Mouse (Mus musculus) right cerebral cortex, postnatal 36 days (tissue): Measurements from ENCODE around the gene Lypd6b.

Experiments
- DNase-seq, 2 experiments: peaks; one replicate each; pipeline ENCODE4 v3.0.0; 2022; ENCODE audit warnings: low spot score in 2 of 2, mixed read lengths in 1 of 2

Lypd6b gene

GRCm38 (mm10) chr2:49787376-49788050 lies at the start of gene Lypd6b:
Gene Lypd6b (plus strand): TSS chr2:49787688.
- DNase-seq = no peak

GRCm38 (mm10) chr2:49739046-49739445 lies 48.4 kb upstream of the Lypd6b start:
- no peak for DNase-seq

- no peak for DNase-seq
Measured at GRCm38 (mm10) chr2:49741026-49741425, 46.5 kb upstream of the Lypd6b start.

- DNase-seq = no peak
Measured at GRCm38 (mm10) chr2:49741895-49742734, 45.4 kb upstream of the Lypd6b start.

- no peak for DNase-seq
Measured at GRCm38 (mm10) chr2:49742919-49743318, 44.6 kb upstream of the Lypd6b start.

- no peak for DNase-seq
Measured at GRCm38 (mm10) chr2:49743775-49744174, 43.7 kb upstream of the Lypd6b start.

- no peak for DNase-seq
Measured at GRCm38 (mm10) chr2:49744251-49745093, 43.0 kb upstream of the Lypd6b start.

GRCm38 (mm10) chr2:49745094-49745781 lies 42.2 kb upstream of the Lypd6b start:
- DNase-seq = no peak

- DNase-seq = no peak
Measured at GRCm38 (mm10) chr2:49746947-49747346, 40.5 kb upstream of the Lypd6b start.

- no peak for DNase-seq
Measured at GRCm38 (mm10) chr2:49747670-49748069, 39.8 kb upstream of the Lypd6b start.

GRCm38 (mm10) chr2:49748628-49749342 lies 38.7 kb upstream of the Lypd6b start:
- peak in 1 of 2 experiments; percentile 60 for DNase-seq

- no peak for DNase-seq
Measured at GRCm38 (mm10) chr2:49749730-49750576, 37.5 kb upstream of the Lypd6b start.

GRCm38 (mm10) chr2:49751544-49752210 lies 35.8 kb upstream of the Lypd6b start:
- DNase-seq = no peak

GRCm38 (mm10) chr2:49752211-49752607 lies 35.3 kb upstream of the Lypd6b start:
- no peak for DNase-seq

- no peak for DNase-seq
Measured at GRCm38 (mm10) chr2:49753062-49753461, 34.4 kb upstream of the Lypd6b start.

GRCm38 (mm10) chr2:49755054-49755453 lies 32.4 kb upstream of the Lypd6b start:
- peak in 1 of 2 experiments; percentile 57 for DNase-seq

- DNase-seq = no peak
Measured at GRCm38 (mm10) chr2:49757616-49758015, 29.9 kb upstream of the Lypd6b start.

- DNase-seq = no peak
Measured at GRCm38 (mm10) chr2:49764331-49764946, 23.0 kb upstream of the Lypd6b start.

GRCm38 (mm10) chr2:49768916-49769315 lies 18.6 kb upstream of the Lypd6b start:
- no peak for DNase-seq
